Mouse (Mus musculus) cerebellum, adult 11 months (tissue): ENCODE measurements around the gene Bcl7b.
A peak's percentile ranks its signal among the peaks of the same experiment; 100 is the strongest.

Experiments used
- DNase-seq: peaks from one replicate; pipeline ENCODE4 v3.0.0; 2022

Gene Bcl7b

GRCm38 (mm10) chr5:135168063-135169062 lies at the start of gene Bcl7b:
Bcl7b (plus strand) TSS chr5:135168283.
- DNase-seq = peak; percentile 97

DNA sequence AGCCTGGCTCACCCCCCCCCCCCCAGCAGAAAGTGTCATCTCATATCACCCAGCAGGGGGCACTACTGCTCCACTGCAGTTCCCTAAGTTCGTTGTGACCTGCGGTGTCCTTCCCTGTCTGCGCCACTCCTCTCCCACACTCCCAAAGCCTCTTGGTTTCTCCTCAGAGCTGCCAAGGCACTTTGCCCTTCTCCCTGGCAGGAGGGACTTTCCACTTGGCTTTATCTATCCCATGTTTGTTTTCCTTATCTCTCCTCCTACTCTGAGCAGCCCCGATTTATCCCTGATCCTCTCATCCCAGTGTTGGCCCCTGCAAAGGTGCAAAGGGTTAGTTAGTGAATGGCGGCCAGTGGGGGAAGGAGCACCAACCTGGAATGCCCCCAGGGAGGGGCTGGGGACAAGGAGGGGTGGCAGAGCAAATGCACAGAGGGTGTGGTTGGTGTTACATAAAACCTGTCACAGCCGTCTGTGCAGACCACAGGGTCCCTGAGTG lies 49.4 kb upstream of the Bcl7b start:
- DNase-seq = peak; percentile 57

GRCm38 (mm10) chr5:135120753-135121152 lies 47.3 kb upstream of the Bcl7b start:
- DNase-seq = no peak

GRCm38 (mm10) chr5:135126121-135126520 lies 42.0 kb upstream of the Bcl7b start:
- no peak for DNase-seq

- no peak for DNase-seq
Observed at GRCm38 (mm10) chr5:135127669-135128068, 40.4 kb upstream of the Bcl7b start.

DNA sequence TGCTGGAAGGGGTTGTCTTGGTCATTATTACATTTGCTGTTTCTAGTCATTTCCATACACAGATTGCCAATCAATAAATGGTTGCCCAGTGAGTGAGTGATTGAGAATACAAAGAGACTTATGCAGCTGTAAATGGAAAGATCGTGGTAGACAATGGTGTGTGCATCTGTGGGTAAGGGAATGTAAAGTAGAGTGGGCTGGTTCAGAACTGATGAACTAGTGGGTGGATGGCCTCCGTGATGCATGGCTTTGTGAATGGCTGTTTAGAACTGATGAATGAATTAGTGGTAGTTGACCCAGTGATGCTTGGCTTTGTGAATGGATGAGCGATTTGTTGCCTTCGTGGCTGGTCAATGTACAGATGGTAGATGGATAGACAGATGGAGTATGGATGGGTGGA lies 38.3 kb upstream of the Bcl7b start:
- DNase-seq = no peak

GRCm38 (mm10) chr5:135133736-135134405 lies 34.2 kb upstream of the Bcl7b start:
- no peak for DNase-seq

GRCm38 (mm10) chr5:135134534-135134933 lies 33.5 kb upstream of the Bcl7b start:
- DNase-seq = no peak

- DNase-seq = no peak
Observed at GRCm38 (mm10) chr5:135139881-135140280, 28.2 kb upstream of the Bcl7b start.

- DNase-seq = no peak
Observed at GRCm38 (mm10) chr5:135144469-135144868, 23.6 kb upstream of the Bcl7b start.

DNA sequence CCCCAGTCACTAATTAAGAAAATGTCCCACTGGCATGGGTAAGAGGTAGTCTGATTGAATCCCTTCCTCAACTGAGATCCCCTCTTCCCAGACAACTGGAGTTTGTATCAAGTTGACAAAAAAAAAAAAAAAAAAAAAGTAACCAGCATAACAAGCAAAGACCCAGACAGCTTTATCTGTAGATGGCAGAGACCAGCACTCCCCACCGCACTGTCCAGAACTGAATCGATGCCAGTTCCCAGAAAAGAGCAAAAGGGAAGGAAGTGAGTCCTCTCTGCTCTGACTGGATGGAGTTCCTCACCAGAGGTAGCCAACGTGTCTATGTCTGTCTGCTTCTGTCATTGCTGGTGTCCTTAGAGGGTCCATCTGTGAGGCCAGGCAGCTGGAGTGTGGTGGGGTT lies 22.6 kb upstream of the Bcl7b start:
- no peak for DNase-seq

DNA sequence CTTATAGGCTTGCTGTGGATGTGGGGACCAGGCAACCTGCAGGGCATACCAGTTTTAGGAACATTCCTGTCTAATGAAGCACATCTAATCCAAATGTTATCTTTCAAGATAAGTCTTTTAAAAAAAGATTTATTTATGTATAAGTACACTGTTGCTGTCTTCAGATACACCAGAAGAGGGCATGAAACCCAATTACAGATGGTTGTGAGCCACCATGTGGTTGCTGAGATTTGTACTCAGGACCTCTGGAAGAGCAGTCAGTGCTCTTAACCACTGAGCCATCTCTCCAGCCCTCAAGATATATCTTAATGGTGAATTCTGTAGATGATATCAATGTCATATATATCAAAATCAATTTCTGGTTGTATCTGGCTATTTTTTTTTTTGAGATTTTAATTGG lies 22.1 kb upstream of the Bcl7b start:
- DNase-seq = no peak

GRCm38 (mm10) chr5:135148715-135149052 lies 19.4 kb upstream of the Bcl7b start:
- DNase-seq = no peak

DNA sequence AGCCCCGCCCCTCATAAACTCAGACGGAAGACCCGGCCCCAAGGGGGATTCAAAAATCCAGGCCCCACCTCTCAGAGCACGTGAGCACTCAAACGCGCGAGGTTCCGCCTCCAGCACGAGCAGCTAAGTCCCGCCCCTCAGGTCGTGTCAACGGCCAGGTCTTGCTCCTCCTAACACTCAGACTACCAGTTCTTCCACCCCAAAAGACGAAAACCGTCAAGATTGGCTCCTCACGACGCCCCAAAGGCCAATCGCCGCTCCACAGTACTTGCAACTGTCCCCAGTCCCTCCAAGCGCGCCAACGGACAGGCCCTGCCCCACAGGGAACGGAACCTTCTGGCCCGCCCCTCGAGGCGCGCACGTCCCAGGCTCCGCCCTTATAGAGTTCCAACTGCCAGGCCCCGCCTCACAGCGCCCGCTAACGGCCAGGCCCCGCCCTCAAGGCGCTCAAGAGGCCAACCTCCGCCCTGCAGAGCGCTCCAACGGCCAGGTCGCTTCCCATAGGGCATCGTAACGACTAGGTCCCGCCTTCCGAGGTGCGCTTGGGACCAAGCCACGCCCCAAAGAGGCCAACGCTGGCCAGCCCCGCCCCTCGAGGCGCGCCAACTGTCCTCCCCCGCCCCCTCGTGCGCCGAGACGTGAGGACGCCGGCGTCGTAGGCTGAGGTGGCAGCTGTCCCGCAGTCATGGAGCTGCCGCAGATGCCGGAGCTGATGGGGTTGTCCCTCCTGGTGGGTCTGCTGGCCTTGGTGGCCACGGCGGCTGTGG lies 18.8 kb upstream of the Bcl7b start, which contains the start of gene Tbl2:
Gene Tbl2, plus strand, starts transcription at position 605 of the 767 bp plus-strand sequence.
- peak; percentile 98 for DNase-seq

DNA sequence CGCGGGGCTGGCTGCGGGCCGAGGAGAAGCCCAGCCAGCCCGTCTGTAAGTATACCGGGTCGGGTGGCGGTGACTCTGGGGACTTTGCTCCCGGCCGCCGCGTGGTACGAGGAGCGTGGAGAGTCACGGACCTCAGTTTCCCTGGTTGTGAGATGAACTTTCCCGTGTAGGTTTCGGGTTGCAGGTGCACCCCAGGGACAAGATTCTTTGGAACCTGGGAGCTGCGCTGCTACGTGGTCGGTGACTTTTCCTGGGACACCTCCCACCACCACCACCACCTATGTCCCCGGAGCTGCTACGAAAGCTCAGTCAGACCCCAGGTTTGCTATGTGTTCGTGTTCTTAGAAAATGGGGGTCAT lies 18.3 kb upstream of the Bcl7b start:
- DNase-seq = no peak

DNA sequence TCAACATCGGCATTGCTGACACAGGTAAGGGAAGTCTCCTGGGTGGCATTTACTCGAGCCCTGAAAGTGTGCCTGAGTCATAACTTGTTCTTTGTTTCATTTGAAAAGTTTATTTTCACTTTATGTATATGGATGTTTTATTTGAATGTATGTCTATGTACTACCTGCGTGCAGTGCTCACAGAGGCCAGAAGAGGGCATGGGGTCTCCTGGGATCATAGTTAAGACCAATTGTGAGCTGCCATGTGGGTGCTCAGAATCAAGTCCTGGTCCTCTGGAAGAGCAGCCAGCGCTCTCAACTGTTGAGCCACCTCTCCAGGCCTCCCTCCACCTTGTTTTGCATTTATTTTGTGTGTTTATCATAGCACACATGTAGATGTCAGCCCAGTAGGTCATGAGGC lies 11.6 kb upstream of the Bcl7b start:
- no peak for DNase-seq

GRCm38 (mm10) chr5:135161221-135161620 lies 6.9 kb upstream of the Bcl7b start:
- no peak for DNase-seq

GRCm38 (mm10) chr5:135161650-135162049 lies 6.4 kb upstream of the Bcl7b start:
- no peak for DNase-seq

GRCm38 (mm10) chr5:135162361-135162760 lies 5.7 kb upstream of the Bcl7b start:
- no peak for DNase-seq

DNA sequence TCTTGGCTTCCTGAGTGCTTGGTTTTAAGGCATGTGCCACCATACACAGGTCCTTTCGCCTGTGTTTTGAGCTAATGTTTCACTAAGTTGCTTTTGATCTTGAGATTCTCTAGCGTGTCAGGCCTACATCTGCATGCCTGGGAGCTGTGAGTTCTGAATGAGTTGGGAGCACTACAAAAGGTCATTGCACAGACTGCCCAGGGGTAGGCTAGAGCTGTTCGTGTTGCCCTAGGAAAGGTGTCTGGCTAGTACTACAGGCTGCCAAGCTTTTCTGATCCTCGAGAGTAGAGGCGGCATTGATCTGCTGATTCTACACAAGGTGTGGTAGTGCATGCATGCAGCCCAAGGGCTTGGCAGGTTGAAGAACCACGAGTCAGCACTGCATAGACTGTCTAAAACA lies 5.3 kb upstream of the Bcl7b start:
- no peak for DNase-seq

- DNase-seq = no peak
Observed at GRCm38 (mm10) chr5:135166909-135167308, 1.2 kb upstream of the Bcl7b start.

DNA sequence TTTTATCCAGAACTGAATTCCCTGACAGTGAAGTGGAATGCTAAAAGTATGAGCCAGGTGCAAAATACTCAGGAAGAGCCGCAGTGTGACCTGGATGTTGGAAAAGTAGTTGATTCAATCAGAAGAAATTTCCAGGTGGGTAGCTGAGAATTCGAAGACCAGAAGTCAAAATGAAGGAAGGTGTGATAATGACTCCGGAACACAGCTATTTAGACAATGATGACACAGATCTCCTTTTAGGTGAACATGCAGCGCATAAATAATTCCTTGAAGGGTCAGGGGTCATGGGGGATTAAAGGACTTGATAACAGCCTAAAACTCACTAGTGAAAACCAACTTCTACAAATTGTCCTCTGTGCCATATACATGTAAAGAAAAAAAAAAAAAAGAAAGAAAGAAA lies 614 bp upstream of the Bcl7b start:
- DNase-seq = no peak

GRCm38 (mm10) chr5:135169479-135169878 lies 1.4 kb downstream of the Bcl7b start:
- DNase-seq = no peak
